Mouse (Mus musculus): ENCODE results near the gene Spag4.

The Spag4 gene

GRCm38 (mm10) chr2:156065099-156066041 lies at the start of gene Spag4:
Gene Spag4, plus strand, starts transcription at chr2:156065175.
- in situ Hi-C loops (cut with MboI, MseI): no loop called here

GRCm38 (mm10) chr2:156018106-156018505 lies 46.9 kb upstream of the Spag4 start:
- in situ Hi-C loops (cut with MboI, MseI): no loop called here

- in situ Hi-C loops (cut with MboI, MseI): no loop called here
Observed at GRCm38 (mm10) chr2:156021219-156021618, 43.8 kb upstream of the Spag4 start.

GRCm38 (mm10) chr2:156021765-156022164 lies 43.2 kb upstream of the Spag4 start:
- in situ Hi-C loops (cut with MboI, MseI): no loop called here

- in situ Hi-C loops (cut with MboI, MseI): no loop called here
Observed at GRCm38 (mm10) chr2:156025482-156025881, 39.5 kb upstream of the Spag4 start.

- in situ Hi-C loops (cut with MboI, MseI): no loop called here
Observed at GRCm38 (mm10) chr2:156039390-156039789, 25.6 kb upstream of the Spag4 start.

- in situ Hi-C loops (cut with MboI, MseI): no loop called here
Observed at GRCm38 (mm10) chr2:156042903-156043302, 22.1 kb upstream of the Spag4 start.

- in situ Hi-C loops (cut with MboI, MseI): no loop called here
Observed at GRCm38 (mm10) chr2:156047929-156048328, 17.0 kb upstream of the Spag4 start.

GRCm38 (mm10) chr2:156052816-156053215 lies 12.2 kb upstream of the Spag4 start, which contains the start of gene Fer1l4:
Gene Fer1l4, minus strand, starts transcription at chr2:156052947.
- in situ Hi-C loops (cut with MboI, MseI): no loop called here

GRCm38 (mm10) chr2:156066126-156066525 lies 1.2 kb downstream of the Spag4 start:
- in situ Hi-C loops (cut with MboI, MseI): no loop called here

- in situ Hi-C loops (cut with MboI, MseI): no loop called here
Observed at GRCm38 (mm10) chr2:156067916-156068315, 2.9 kb downstream of the Spag4 start.

- in situ Hi-C loops (cut with MboI, MseI): no loop called here
Observed at GRCm38 (mm10) chr2:156071236-156071635, 6.3 kb downstream of the Spag4 start.

GRCm38 (mm10) chr2:156073725-156074124 lies 8.8 kb downstream of the Spag4 start:
- in situ Hi-C loops (cut with MboI, MseI): no loop called here

GRCm38 (mm10) chr2:156077461-156077860 lies 12.5 kb downstream of the Spag4 start:
- in situ Hi-C loops (cut with MboI, MseI): no loop called here

GRCm38 (mm10) chr2:156078421-156079182 lies 13.6 kb downstream of the Spag4 start:
- in situ Hi-C loops (cut with MboI, MseI): no loop called here

GRCm38 (mm10) chr2:156079183-156079560 lies 14.2 kb downstream of the Spag4 start:
- in situ Hi-C loops (cut with MboI, MseI): no loop called here

- in situ Hi-C loops (cut with MboI, MseI): loop anchor here (10.0 kb wide), 2 partner anchors 215 to 895 kb away; no protein-coding TSS in a partner anchor
Observed at GRCm38 (mm10) chr2:156079674-156080073, 14.7 kb downstream of the Spag4 start.

- in situ Hi-C loops (cut with MboI, MseI): loop anchor here (10.0 kb wide), 2 partner anchors 216 to 896 kb away; no protein-coding TSS in a partner anchor
Observed at GRCm38 (mm10) chr2:156080391-156080790, 15.4 kb downstream of the Spag4 start.

- in situ Hi-C loops (cut with MboI, MseI): loop anchor here (10.0 kb wide), 2 partner anchors 220 to 900 kb away; no protein-coding TSS in a partner anchor
Observed at GRCm38 (mm10) chr2:156084541-156084940, 19.6 kb downstream of the Spag4 start.

GRCm38 (mm10) chr2:156087391-156088110 lies 22.6 kb downstream of the Spag4 start:
- in situ Hi-C loops (cut with MboI, MseI): loop anchor here (10.0 kb wide), 2 partner anchors 223 to 903 kb away; no protein-coding TSS in a partner anchor

- in situ Hi-C loops (cut with MboI, MseI): loop anchor here (10.0 kb wide), 2 partner anchors 225 to 905 kb away; no protein-coding TSS in a partner anchor
Observed at GRCm38 (mm10) chr2:156089799-156090198, 24.8 kb downstream of the Spag4 start.

Measured in T-helper 1 cell (primary cell).